11 mouse cellular contexts compared by ENCODE assay signal in the genomic region with DNA sequence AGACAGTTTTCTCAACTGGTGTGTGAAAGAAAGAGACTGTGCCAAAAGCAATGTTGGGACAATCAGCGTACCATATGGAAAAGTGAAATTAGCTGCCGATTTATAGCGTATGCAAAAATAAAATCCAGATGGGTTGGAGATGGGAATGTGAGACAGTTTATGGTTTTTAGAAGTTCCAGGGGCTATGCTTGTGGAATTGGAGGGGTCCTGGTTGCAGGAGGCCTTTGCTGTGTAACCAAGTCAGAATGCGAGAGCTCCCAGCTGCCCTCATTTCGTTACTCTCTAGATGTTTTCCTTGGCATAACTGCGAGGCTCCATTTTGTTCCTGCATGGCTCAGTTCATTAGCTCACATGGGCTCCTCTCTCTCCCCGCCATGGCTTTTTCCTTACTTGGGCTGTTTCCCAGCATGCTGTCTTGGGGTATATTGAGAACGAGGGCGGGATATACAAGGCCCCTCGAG. TPM values are rescaled to one million over a fixed set of nuclear protein-coding genes. Genes with fewer than 3 reads are reported as not detected.
A peak's percentile ranks its signal among the peaks of the same experiment; 100 is the strongest.
DNase-seq lines count a peak whose midpoint lies in the region; ATAC-seq and TF ChIP-seq lines count a peak whose summit lies in the region.
"Had no signal": no experiment of that assay in that cellular context is flagged by ENCODE, and none has a peak within 500 bp of the region (broad histone marks: within the 10 kb centered on the region; RNA-seq: fewer than 3 reads in every experiment).

No protein-coding gene starts in this region.

- ATAC-seq in forebrain, embryonic 13.5 days: no peak
- ATAC-seq: intestine, postnatal 0 days had no signal

- peak overlapping the region; percentile 31; the same call in 1 of the 2 replicates for H3K27ac ChIP-seq in forebrain, embryonic 13.5 days
- no peak overlapping the region for H3K27ac ChIP-seq in forebrain, embryonic 10.5 days
- peak overlapping the region; percentile 54 for H3K27ac ChIP-seq in layer of hippocampus, adult 2 months
- no peak overlapping the region for H3K27ac ChIP-seq in gastrocnemius, adult 2 months
- H3K27ac ChIP-seq in cerebellum, adult 2 months (ENCODE audit: insufficient read depth, low read length): no peak overlapping the region
- H3K27ac ChIP-seq: macrophage had no signal

- peaks cover 39% of the 10 kb centered on the region for H3K36me3 ChIP-seq in forebrain, embryonic 13.5 days (ENCODE audit: poor library complexity, severe bottlenecking)
- peaks cover 42% of the 10 kb centered on the region for H3K36me3 ChIP-seq in forebrain, embryonic 10.5 days (replicated peaks)

- intact Hi-C loops in heart, postnatal 10 days (cut with DNase I): no loop called here
- intact Hi-C loops in gastrocnemius, adult 2 months (cut with DNase I): no loop called here

- DNase-seq in forebrain, embryonic 10.5 days (ENCODE audit: extremely low spot score, low spot score): no peak
- DNase-seq in layer of hippocampus, adult 2 months (ENCODE audit: low spot score in 2 of 2): no peak
- no peak for DNase-seq in layer of hippocampus, adult 11-12 months (ENCODE audit: low spot score)
- peak; percentile 70 for DNase-seq in brain, adult 2 months (ENCODE audit: low read depth, low spot score)
- peak; percentile 36 to 41 for DNase-seq in heart, postnatal 10 days
- no peak for DNase-seq in gastrocnemius, adult 2 months
- no peak for DNase-seq in cerebellum, adult 2 months

- TF ChIP-seq CTCF in layer of hippocampus, adult 2 months (conservative IDR thresholded peaks at IDR 0.05): no peak
- TF ChIP-seq CTCF in gastrocnemius, adult 2 months (IDR thresholded peaks at IDR 0.05): no peak
- TF ChIP-seq CTCF in cerebellum, adult 2 months (IDR thresholded peaks at IDR 0.05; ENCODE audit: borderline replicate concordance, insufficient read depth, low read depth, low read length): no peak

- no peak overlapping the region for H3K4me2 ChIP-seq in forebrain, embryonic 13.5 days

- no peaks in the 10 kb centered on the region for H3K9me3 ChIP-seq in forebrain, embryonic 13.5 days (replicated peaks)
- no peaks in the 10 kb centered on the region for H3K9me3 ChIP-seq in forebrain, embryonic 10.5 days

- no peak for TF ChIP-seq POLR2A in cerebellum, adult 2 months (IDR thresholded peaks at IDR 0.05; ENCODE audit: borderline replicate concordance, insufficient read depth, low read length)

- WGBS in forebrain, embryonic 13.5 days: 89% methylated on average over 10 of the region's 10 CpGs
- 94% methylated on average over 10 of the region's 10 CpGs for WGBS in forebrain, embryonic 10.5 days
- WGBS in cerebellum, adult 2 months: 72% methylated on average over 10 of the region's 10 CpGs

- no peak overlapping the region for H3K9ac ChIP-seq in forebrain, embryonic 13.5 days

- H3K27me3 ChIP-seq in forebrain, embryonic 13.5 days: no peaks in the 10 kb centered on the region
- no peaks in the 10 kb centered on the region for H3K27me3 ChIP-seq in forebrain, embryonic 10.5 days (ENCODE audit: poor library complexity, severe bottlenecking)
- no peaks in the 10 kb centered on the region for H3K27me3 ChIP-seq in cerebellum, adult 2 months (ENCODE audit: control insufficient read depth, insufficient read depth, low read length)

- H3K4me1 ChIP-seq in forebrain, embryonic 13.5 days: peaks cover 23% of the 10 kb centered on the region
- peaks cover 18% of the 10 kb centered on the region for H3K4me1 ChIP-seq in forebrain, embryonic 10.5 days
- H3K4me1 ChIP-seq in cerebellum, adult 2 months (ENCODE audit: control insufficient read depth, insufficient read depth, low read length): peaks cover 12% of the 10 kb centered on the region

- no peak overlapping the region for H3K4me3 ChIP-seq in forebrain, embryonic 13.5 days
- H3K4me3 ChIP-seq in forebrain, embryonic 10.5 days: no peak overlapping the region
- H3K4me3 ChIP-seq in layer of hippocampus, adult 2 months: no peak overlapping the region
- H3K4me3 ChIP-seq in gastrocnemius, adult 2 months: no peak overlapping the region
- no peak overlapping the region for H3K4me3 ChIP-seq in cerebellum, adult 2 months (replicated peaks; ENCODE audit: insufficient read depth, low read depth, low read length)

RNA-seq across cellular contexts. Expression of gene Ankrd27, which starts 4.7 kb away (rescaled TPM):
- 29.7 and 30.8 TPM in 2 replicates for polyA plus RNA-seq in forebrain, embryonic 13.5 days (2015; fragmentation: Nextera tagmentation; extraction: Ambion mirVana)
- polyA plus RNA-seq in forebrain, embryonic 10.5 days (2016; fragmentation: Nextera tagmentation; extraction: Ambion mirVana): 40.2 and 41.1 TPM in 2 replicates
- total RNA-seq in layer of hippocampus, adult 2 months (2021): 10 to 100 TPM; 35.8 to 44.2 TPM
- 10 to 100 TPM; 15.6 to 16.4 TPM for total RNA-seq in heart, postnatal 10 days (2021)
- total RNA-seq in gastrocnemius, adult 2 months (2021): 10 to 100 TPM; 11.0 to 11.5 TPM
- polyA plus RNA-seq in cerebellum, adult 2 months (2012; rRNA removed): 23.5 and 25.0 TPM in 2 replicates

RNA-seq across cellular contexts. Expression of gene Rgs9bp, which starts 5.4 kb away (rescaled TPM):
- 0.03 TPM in 2 replicates for polyA plus RNA-seq in forebrain, embryonic 13.5 days (2015; fragmentation: Nextera tagmentation; extraction: Ambion mirVana)
- polyA plus RNA-seq in forebrain, embryonic 10.5 days (2016; fragmentation: Nextera tagmentation; extraction: Ambion mirVana): 0.09 and 0.44 TPM in 2 replicates
- under 1 TPM; 0.34 to 0.51 TPM for total RNA-seq in layer of hippocampus, adult 2 months (2021)
- under 1 TPM; 0.10 to 0.12 TPM for total RNA-seq in heart, postnatal 10 days (2021)
- total RNA-seq in gastrocnemius, adult 2 months (2021): under 1 TPM in 1 of 2 experiments, not detected in 1; 0.06 TPM
- polyA plus RNA-seq in cerebellum, adult 2 months (2012; rRNA removed): 0.03 and 0.07 TPM in 2 replicates

RNA-seq across cellular contexts. Expression of gene Nudt19, which starts 34.7 kb away (rescaled TPM):
- polyA plus RNA-seq in forebrain, embryonic 13.5 days (2015; fragmentation: Nextera tagmentation; extraction: Ambion mirVana): 67.4 and 70.9 TPM in 2 replicates
- 45.9 and 50.3 TPM in 2 replicates for polyA plus RNA-seq in forebrain, embryonic 10.5 days (2016; fragmentation: Nextera tagmentation; extraction: Ambion mirVana)
- 10 to 100 TPM; 65.1 to 67.3 TPM for total RNA-seq in layer of hippocampus, adult 2 months (2021)
- 10 to 100 TPM; 74.6 to 83.4 TPM for total RNA-seq in heart, postnatal 10 days (2021)
- total RNA-seq in gastrocnemius, adult 2 months (2021): 10 to 100 TPM; 51.9 to 52.4 TPM
- 88.4 and 103 TPM in 2 replicates for polyA plus RNA-seq in cerebellum, adult 2 months (2012; rRNA removed)

RNA-seq across cellular contexts. Expression of gene Tdrd12, which starts 53.2 kb away (rescaled TPM):
- 0.36 and 0.37 TPM in 2 replicates for polyA plus RNA-seq in forebrain, embryonic 13.5 days (2015; fragmentation: Nextera tagmentation; extraction: Ambion mirVana)
- polyA plus RNA-seq in forebrain, embryonic 10.5 days (2016; fragmentation: Nextera tagmentation; extraction: Ambion mirVana): 0.15 TPM in 2 replicates
- total RNA-seq in layer of hippocampus, adult 2 months (2021): under 1 TPM; 0.64 to 0.74 TPM
- total RNA-seq in heart, postnatal 10 days (2021): 1 to 10 TPM in 1 of 2 experiments, under 1 TPM in 1; 0.60 to 1.3 TPM
- not detected for total RNA-seq in gastrocnemius, adult 2 months (2021)
- polyA plus RNA-seq in cerebellum, adult 2 months (2012; rRNA removed): 0.35 and 0.54 TPM in 2 replicates
- total RNA-seq: gastrocnemius, postnatal 4 days had no signal

RNA-seq across cellular contexts. Expression of gene Pdcd5, which starts 56.6 kb away (rescaled TPM):
- polyA plus RNA-seq in forebrain, embryonic 13.5 days (2015; fragmentation: Nextera tagmentation; extraction: Ambion mirVana): 254 and 267 TPM in 2 replicates
- polyA plus RNA-seq in forebrain, embryonic 10.5 days (2016; fragmentation: Nextera tagmentation; extraction: Ambion mirVana): 316 and 317 TPM in 2 replicates
- total RNA-seq in layer of hippocampus, adult 2 months (2021): 10 to 100 TPM; 71.8 to 72.4 TPM
- 100 to 1,000 TPM; 101 to 104 TPM for total RNA-seq in heart, postnatal 10 days (2021)
- total RNA-seq in gastrocnemius, adult 2 months (2021): 100 to 1,000 TPM; 150 to 159 TPM
- 93.8 and 99.5 TPM in 2 replicates for polyA plus RNA-seq in cerebellum, adult 2 months (2012; rRNA removed)

Comparison
In these comparisons a context has a peak if more than half of its experiments do, and no peak if none do; other contexts are left out.
1. H3K27ac ChIP-seq: peak in forebrain, embryonic 13.5 days (single experiment) and layer of hippocampus, adult 2 months (single experiment); none in forebrain, embryonic 10.5 days (single experiment), gastrocnemius, adult 2 months (single experiment) and cerebellum, adult 2 months (single experiment).
2. DNase-seq: peak in brain, adult 2 months (single experiment) and heart, postnatal 10 days (2 of 2); none in forebrain, embryonic 10.5 days (single experiment), layer of hippocampus, adult 2 months (0 of 2), layer of hippocampus, adult 11-12 months (single experiment), gastrocnemius, adult 2 months (single experiment) and cerebellum, adult 2 months (0 of 2).